Mouse (Mus musculus): ENCODE results near the gene Asf1b.

DNA sequence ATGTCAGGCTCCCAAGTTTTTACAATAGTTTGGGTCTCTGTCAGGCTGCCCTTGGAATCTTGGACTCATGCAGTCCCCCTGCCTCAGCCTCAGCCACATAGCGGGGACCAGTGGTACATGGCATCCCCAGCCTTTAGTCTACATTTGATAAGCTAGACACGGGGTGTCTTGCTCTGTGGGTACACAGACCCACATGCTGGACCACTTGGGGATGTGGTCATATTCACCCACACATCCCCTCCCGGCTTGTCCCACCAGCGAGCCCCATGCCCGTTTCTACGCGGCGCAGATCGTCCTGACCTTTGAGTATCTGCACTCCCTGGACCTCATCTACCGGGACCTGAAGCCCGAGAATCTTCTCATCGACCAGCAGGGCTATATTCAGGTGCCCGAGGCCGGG lies 34.9 kb downstream of the Asf1b start:
- TF ChIP-seq CTCF (IDR thresholded peaks at IDR 0.05; ENCODE audit: low read depth) (no peak), EP300 (optimal IDR thresholded peaks at IDR 0.05) (no peak)

All from stomach, postnatal 0 days (tissue).